Mouse (Mus musculus): Measurements from ENCODE around the gene Olfr1097.

Olfr1097 gene

DNA sequence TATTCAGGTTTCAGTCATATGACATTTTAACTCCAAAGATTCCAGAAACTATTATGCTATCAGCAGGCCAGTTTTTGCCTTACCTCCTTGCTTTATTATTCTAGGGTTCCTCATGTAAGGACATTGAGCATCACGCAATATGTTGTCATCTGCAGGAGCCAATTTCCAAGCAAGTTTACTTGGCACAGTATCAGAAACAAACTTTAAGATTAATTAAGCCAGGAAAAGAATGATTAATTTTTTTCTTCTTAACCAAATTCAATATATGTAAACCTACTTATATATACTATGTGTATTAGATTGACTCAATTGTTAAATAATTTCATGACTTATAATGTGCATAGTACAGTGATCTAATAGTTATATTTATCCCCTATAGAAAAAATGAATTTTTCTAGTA lies at the start of gene Olfr1097:
Gene Olfr1097, minus strand, starts transcription at position 101 of the 400 bp plus-strand sequence.
- in situ Hi-C loops (cut with MboI, MseI) = no loop called here

DNA sequence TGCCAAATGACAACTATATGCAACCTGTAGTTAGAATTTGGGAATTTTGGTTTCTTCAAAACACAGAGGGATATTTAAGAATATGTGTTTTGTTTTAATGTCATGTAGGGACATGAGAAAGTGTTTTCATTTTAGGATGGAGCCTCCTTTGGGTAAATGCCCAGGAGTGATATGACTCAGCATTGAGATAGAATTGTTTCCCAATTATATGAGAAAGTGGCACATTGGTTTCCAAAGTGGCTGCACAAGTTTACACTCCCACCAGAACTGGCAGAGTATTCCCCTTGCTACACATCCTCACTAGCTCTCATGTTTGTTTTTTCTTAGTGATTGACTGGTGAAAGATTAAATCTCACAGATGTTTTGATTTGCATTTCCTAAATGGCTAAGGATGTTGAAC lies 34.5 kb upstream of the Olfr1097 start:
- in situ Hi-C loops (cut with MboI, MseI) = no loop called here

DNA sequence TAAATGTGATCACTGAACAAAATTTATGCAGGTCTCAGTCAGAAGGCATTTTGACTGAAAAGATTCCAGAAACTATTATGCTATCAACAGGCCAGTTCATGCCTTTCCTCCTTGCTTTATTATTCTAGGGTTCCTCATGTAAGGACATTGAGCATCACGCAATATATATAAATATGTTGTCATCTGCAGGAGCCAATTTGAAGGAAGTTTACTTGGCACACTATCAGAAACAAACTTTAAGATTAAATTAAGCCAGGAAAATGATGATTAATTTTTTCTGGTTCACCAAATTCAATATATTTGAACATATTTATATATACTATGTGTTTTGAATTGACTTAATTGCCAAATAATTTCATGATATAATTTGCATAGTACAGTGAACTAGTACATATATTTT lies 32.4 kb upstream of the Olfr1097 start, which contains the start of gene Olfr1098:
Gene Olfr1098, minus strand, starts transcription at position 101 of the 400 bp plus-strand sequence.
- in situ Hi-C loops (cut with MboI, MseI) = no loop called here

DNA sequence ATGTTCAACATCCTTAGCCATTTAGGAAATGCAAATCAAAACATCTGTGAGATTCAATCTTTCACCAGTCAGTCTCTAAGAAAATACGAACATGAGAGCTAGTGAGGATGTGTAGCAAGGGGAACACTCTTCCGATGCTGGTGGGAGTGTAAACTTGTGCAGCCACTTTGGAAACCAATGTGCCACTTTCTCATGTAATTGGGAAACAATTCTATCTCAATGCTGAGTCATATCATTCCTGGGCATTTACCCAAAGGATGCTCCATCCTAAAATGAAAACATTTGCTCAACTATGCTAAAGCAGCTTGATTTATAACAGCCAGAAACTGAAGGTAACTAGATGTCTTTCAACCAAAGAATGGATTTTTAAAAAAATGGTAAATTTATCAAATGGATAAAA lies 13.6 kb upstream of the Olfr1097 start:
- in situ Hi-C loops (cut with MboI, MseI) = no loop called here

DNA sequence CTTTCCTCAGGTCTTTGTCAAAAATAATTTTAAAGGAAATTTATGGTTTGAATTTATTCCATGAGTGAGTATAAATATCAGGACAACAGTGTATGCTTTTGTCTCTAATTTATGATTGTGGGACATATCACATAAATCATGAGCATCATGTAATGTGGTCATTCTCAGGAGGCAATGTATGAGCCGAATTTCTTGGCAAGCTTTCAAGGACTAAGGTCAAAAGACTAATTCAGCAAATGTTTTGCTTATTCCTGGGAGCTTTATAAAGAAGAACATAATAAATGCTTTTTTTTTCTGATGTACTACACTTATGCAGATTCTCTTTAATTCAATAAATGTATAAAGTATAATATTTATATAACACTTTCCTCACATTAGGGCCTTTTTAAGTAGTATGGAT lies 17.3 kb downstream of the Olfr1097 start, which contains the start of gene Gm13723:
Gene Gm13723, minus strand, starts transcription at position 101 of the 400 bp plus-strand sequence.
- in situ Hi-C loops (cut with MboI, MseI) = no loop called here

DNA sequence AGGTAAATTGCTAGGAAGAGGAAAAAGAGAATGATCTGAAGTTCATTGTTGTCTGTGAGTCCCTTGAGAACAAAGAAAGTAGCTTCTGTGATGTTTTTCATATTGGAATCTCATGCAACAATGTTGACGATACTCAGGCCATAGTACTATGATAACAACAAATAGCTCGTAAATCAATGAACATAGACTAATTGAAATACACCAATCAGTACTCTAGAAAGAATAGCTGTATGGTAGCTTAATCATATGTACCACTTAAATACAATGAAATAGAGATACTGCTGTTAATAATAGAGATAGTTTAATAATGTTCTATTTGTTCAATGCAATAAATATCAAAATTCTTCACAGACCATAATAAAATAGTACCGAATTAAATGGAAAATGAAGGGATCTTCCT lies 40.4 kb downstream of the Olfr1097 start, which contains the start of gene Olfr1095:
Gene Olfr1095, minus strand, starts transcription at position 101 of the 400 bp plus-strand sequence.
- in situ Hi-C loops (cut with MboI, MseI) = no loop called here
